Mouse (Mus musculus): ENCODE results near the gene Sun1. TPM values are rescaled to one million over a fixed set of nuclear protein-coding genes. Genes with fewer than 3 reads are reported as not detected.

The Sun1 gene
- polyA plus RNA-seq, 1 experiment from 2014 or later = 45.9 TPM

- Histone ChIP-seq H3K36me3 (replicated peaks; ENCODE audit: control insufficient read depth, insufficient read depth, low read depth, low read length) (no peaks in the 10 kb centered on the region; the same call in 1 of the 2 replicates), H3K27ac (replicated peaks; ENCODE audit: low read depth, low read length) (peak overlapping the region; percentile 78; the same call in 1 of the 2 replicates), H3K27me3 (ENCODE audit: control insufficient read depth, insufficient read depth, low read length) (no peaks in the 10 kb centered on the region), H3K9ac (replicated peaks; ENCODE audit: low read length) (peak overlapping the region; percentile 71), H3K9me3 (replicated peaks; ENCODE audit: control insufficient read depth, low read length) (no peaks in the 10 kb centered on the region), H3K4me1 (ENCODE audit: control insufficient read depth, insufficient read depth, low read length) (peaks cover 6% of the 10 kb centered on the region), H3K4me2 (ENCODE audit: low read depth, low read length) (peak overlapping the region; percentile 74), H3K4me3 (ENCODE audit: low read depth, low read length) (peak overlapping the region; percentile 78)
- no peak; the same call in 1 of the 2 replicates for ATAC-seq (replicated peaks; ENCODE audit: insufficient number of reproducible peaks, low FRiP score, low TSS enrichment, low read depth)
- no peak for DNase-seq (ENCODE audit: low spot score)
- WGBS = 13% methylated on average over 6 of the region's 6 CpGs
Measured at GRCm38 (mm10) chr5:139253301-139253741, 52.9 kb downstream of the Sun1 start.

- H3K36me3 ChIP-seq (replicated peaks; ENCODE audit: control insufficient read depth, insufficient read depth, low read depth, low read length) = no peaks in the 10 kb centered on the region
- no peak overlapping the region for H3K4me3 ChIP-seq (ENCODE audit: low read depth, low read length)
- no peak overlapping the region for H3K4me2 ChIP-seq (ENCODE audit: low read depth, low read length)
- H3K4me1 ChIP-seq (ENCODE audit: control insufficient read depth, insufficient read depth, low read length) = peaks cover 6% of the 10 kb centered on the region
- H3K9me3 ChIP-seq (replicated peaks; ENCODE audit: control insufficient read depth, low read length) = no peaks in the 10 kb centered on the region
- H3K27me3 ChIP-seq (ENCODE audit: control insufficient read depth, insufficient read depth, low read length) = no peaks in the 10 kb centered on the region
- ATAC-seq (replicated peaks; ENCODE audit: insufficient number of reproducible peaks, low FRiP score, low TSS enrichment, low read depth) (no peak), DNase-seq (ENCODE audit: low spot score) (no peak)
- WGBS = 89% methylated on average over 6 of the region's 6 CpGs
- no peak overlapping the region for H3K9ac ChIP-seq (replicated peaks; ENCODE audit: low read length)
- H3K27ac ChIP-seq (replicated peaks; ENCODE audit: low read depth, low read length) = no peak overlapping the region
Measured at GRCm38 (mm10) chr5:139254938-139255337, 54.5 kb downstream of the Sun1 start.

GRCm38 (mm10) chr5:139255777-139256176 lies 55.3 kb downstream of the Sun1 start:
- H3K9me3 ChIP-seq (replicated peaks; ENCODE audit: control insufficient read depth, low read length) = no peaks in the 10 kb centered on the region
- H3K4me1 ChIP-seq (ENCODE audit: control insufficient read depth, insufficient read depth, low read length) = peaks cover 6% of the 10 kb centered on the region
- H3K27me3 ChIP-seq (ENCODE audit: control insufficient read depth, insufficient read depth, low read length) = no peaks in the 10 kb centered on the region
- no peak for DNase-seq (ENCODE audit: low spot score)
- H3K4me3 ChIP-seq (ENCODE audit: low read depth, low read length) = no peak overlapping the region
- no peak overlapping the region for H3K27ac ChIP-seq (replicated peaks; ENCODE audit: low read depth, low read length)
- H3K36me3 ChIP-seq (replicated peaks; ENCODE audit: control insufficient read depth, insufficient read depth, low read depth, low read length) = no peaks in the 10 kb centered on the region
- 94% methylated on average over 6 of the region's 6 CpGs for WGBS
- H3K9ac ChIP-seq (replicated peaks; ENCODE audit: low read length) = no peak overlapping the region
- H3K4me2 ChIP-seq (ENCODE audit: low read depth, low read length) = no peak overlapping the region
- ATAC-seq (replicated peaks; ENCODE audit: insufficient number of reproducible peaks, low FRiP score, low TSS enrichment, low read depth) = no peak

DNA sequence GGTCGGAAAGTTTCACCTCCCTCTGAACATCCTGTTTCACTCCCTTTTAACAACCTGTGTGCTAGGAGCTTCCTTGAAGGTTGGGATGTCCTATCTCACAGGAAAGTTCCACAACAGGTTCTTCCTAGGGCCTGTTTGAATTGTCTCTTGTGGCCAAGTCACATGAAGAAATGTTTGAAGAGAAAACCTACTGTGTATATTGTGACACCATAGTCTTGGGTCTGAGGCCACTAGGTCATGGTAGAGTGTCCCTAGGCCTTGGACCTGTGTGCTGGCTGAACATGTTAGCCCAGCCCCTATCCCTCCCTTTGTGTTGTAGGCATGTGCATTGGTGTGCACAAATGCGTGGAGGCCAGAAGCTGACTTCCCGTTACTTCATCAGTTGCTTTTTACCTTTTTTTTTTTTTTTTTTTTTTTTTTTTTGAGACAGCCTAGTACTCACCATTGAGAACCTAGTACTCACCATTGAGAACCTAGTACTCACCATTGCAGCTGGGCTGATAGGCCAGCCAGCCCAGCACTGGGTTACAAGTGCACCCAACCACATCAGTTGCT lies 55.9 kb downstream of the Sun1 start:
- Histone ChIP-seq H3K4me3 (ENCODE audit: low read depth, low read length) (no peak overlapping the region), H3K27ac (replicated peaks; ENCODE audit: low read depth, low read length) (no peak overlapping the region), H3K4me1 (ENCODE audit: control insufficient read depth, insufficient read depth, low read length) (peaks cover 6% of the 10 kb centered on the region), H3K9ac (replicated peaks; ENCODE audit: low read length) (no peak overlapping the region), H3K27me3 (ENCODE audit: control insufficient read depth, insufficient read depth, low read length) (no peaks in the 10 kb centered on the region), H3K36me3 (replicated peaks; ENCODE audit: control insufficient read depth, insufficient read depth, low read depth, low read length) (no peaks in the 10 kb centered on the region), H3K9me3 (replicated peaks; ENCODE audit: control insufficient read depth, low read length) (no peaks in the 10 kb centered on the region), H3K4me2 (ENCODE audit: low read depth, low read length) (no peak overlapping the region)
- no peak for DNase-seq (ENCODE audit: low spot score)
- ATAC-seq (replicated peaks; ENCODE audit: insufficient number of reproducible peaks, low FRiP score, low TSS enrichment, low read depth) = no peak
- 89% methylated on average over 3 of the region's 3 CpGs for WGBS

DNA sequence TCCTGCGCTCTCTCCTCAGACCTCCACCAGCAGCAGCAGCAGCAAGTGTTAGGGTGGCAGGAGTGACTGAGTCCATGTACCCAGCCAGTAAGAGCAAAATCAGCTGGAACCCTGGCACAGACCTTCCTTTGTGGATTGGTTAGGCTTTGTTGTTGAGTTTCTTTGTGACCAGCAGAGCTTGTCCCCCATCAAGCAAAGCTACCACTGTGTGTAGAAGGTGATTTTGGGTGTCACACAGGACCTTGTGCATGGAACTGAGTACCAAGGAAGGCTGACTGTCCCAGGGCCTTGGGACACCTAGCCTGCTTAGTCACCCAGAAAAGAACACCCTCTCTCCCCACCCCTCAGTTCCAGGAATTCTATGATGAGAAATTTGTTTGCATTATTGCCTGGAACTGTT lies 56.8 kb downstream of the Sun1 start:
- 100% methylated on average over 1 of the region's 1 CpGs for WGBS

GRCm38 (mm10) chr5:139257818-139258217 lies 57.4 kb downstream of the Sun1 start:
- ATAC-seq (replicated peaks; ENCODE audit: insufficient number of reproducible peaks, low FRiP score, low TSS enrichment, low read depth) (no peak), DNase-seq (ENCODE audit: low spot score) (no peak)
- no peaks in the 10 kb centered on the region for H3K9me3 ChIP-seq (replicated peaks; ENCODE audit: control insufficient read depth, low read length)
- H3K27ac ChIP-seq (replicated peaks; ENCODE audit: low read depth, low read length) = no peak overlapping the region
- no peak overlapping the region for H3K4me2 ChIP-seq (ENCODE audit: low read depth, low read length)
- H3K4me1 ChIP-seq (ENCODE audit: control insufficient read depth, insufficient read depth, low read length) = peaks cover 6% of the 10 kb centered on the region
- H3K9ac ChIP-seq (replicated peaks; ENCODE audit: low read length) = no peak overlapping the region
- no peaks in the 10 kb centered on the region for H3K27me3 ChIP-seq (ENCODE audit: control insufficient read depth, insufficient read depth, low read length)
- no peak overlapping the region for H3K4me3 ChIP-seq (ENCODE audit: low read depth, low read length)
- 85% methylated on average over 4 of the region's 4 CpGs for WGBS
- peaks cover 2% of the 10 kb centered on the region for H3K36me3 ChIP-seq (replicated peaks; ENCODE audit: control insufficient read depth, insufficient read depth, low read depth, low read length)

More for the DNA sequence above, 56.8 kb downstream of the Sun1 start:
- no peak overlapping the region for H3K4me2 ChIP-seq (ENCODE audit: low read depth, low read length)
- no peaks in the 10 kb centered on the region for H3K9me3 ChIP-seq (replicated peaks; ENCODE audit: control insufficient read depth, low read length)
- DNase-seq (ENCODE audit: low spot score) (no peak), ATAC-seq (replicated peaks; ENCODE audit: insufficient number of reproducible peaks, low FRiP score, low TSS enrichment, low read depth) (no peak)
- H3K27me3 ChIP-seq (ENCODE audit: control insufficient read depth, insufficient read depth, low read length) = no peaks in the 10 kb centered on the region
- no peak overlapping the region for H3K9ac ChIP-seq (replicated peaks; ENCODE audit: low read length)
- no peak overlapping the region for H3K4me3 ChIP-seq (ENCODE audit: low read depth, low read length)
- H3K27ac ChIP-seq (replicated peaks; ENCODE audit: low read depth, low read length) = no peak overlapping the region
- H3K4me1 ChIP-seq (ENCODE audit: control insufficient read depth, insufficient read depth, low read length) = peaks cover 6% of the 10 kb centered on the region
- H3K36me3 ChIP-seq (replicated peaks; ENCODE audit: control insufficient read depth, insufficient read depth, low read depth, low read length) = no peaks in the 10 kb centered on the region

GRCm38 (mm10) chr5:139258371-139259035 lies 58.1 kb downstream of the Sun1 start:
- H3K4me2 ChIP-seq (ENCODE audit: low read depth, low read length) = no peak overlapping the region
- WGBS = 91% methylated on average over 8 of the region's 8 CpGs
- ATAC-seq (replicated peaks; ENCODE audit: insufficient number of reproducible peaks, low FRiP score, low TSS enrichment, low read depth) = no peak
- H3K9ac ChIP-seq (replicated peaks; ENCODE audit: low read length) = no peak overlapping the region
- no peaks in the 10 kb centered on the region for H3K9me3 ChIP-seq (replicated peaks; ENCODE audit: control insufficient read depth, low read length)
- no peak overlapping the region for H3K4me3 ChIP-seq (ENCODE audit: low read depth, low read length)
- H3K4me1 ChIP-seq (ENCODE audit: control insufficient read depth, insufficient read depth, low read length) = peaks cover 2% of the 10 kb centered on the region
- no peak overlapping the region for H3K27ac ChIP-seq (replicated peaks; ENCODE audit: low read depth, low read length)
- H3K36me3 ChIP-seq (replicated peaks; ENCODE audit: control insufficient read depth, insufficient read depth, low read depth, low read length) = peaks cover 2% of the 10 kb centered on the region
- DNase-seq (ENCODE audit: low spot score) = no peak
- no peaks in the 10 kb centered on the region for H3K27me3 ChIP-seq (ENCODE audit: control insufficient read depth, insufficient read depth, low read length)

DNA sequence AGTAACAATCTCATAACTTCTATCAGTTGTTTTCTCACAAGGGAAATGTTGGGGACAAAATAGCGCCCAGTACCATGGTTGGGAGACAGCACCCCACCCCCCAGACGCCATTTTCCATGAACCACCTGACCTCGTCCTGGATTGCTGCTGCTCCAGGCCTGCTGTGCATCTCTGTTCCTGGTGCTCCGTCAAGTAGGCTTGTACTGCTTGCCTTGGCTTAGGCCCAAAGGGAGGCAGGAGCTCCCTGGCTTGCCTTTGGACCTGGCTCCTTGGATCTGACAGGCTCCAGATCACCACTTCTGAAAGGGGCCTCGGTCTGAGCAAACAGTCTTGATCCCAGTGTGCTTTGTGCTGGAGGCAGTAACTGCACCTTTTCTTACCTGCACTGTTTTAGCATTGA lies 59.4 kb downstream of the Sun1 start:
- 88% methylated on average over 5 of the region's 5 CpGs for WGBS
- no peak overlapping the region for H3K4me3 ChIP-seq (ENCODE audit: low read depth, low read length)
- H3K4me1 ChIP-seq (ENCODE audit: control insufficient read depth, insufficient read depth, low read length) = no peaks in the 10 kb centered on the region
- DNase-seq (ENCODE audit: low spot score) (no peak), ATAC-seq (replicated peaks; ENCODE audit: insufficient number of reproducible peaks, low FRiP score, low TSS enrichment, low read depth) (no peak)
- H3K27ac ChIP-seq (replicated peaks; ENCODE audit: low read depth, low read length) = no peak overlapping the region
- no peaks in the 10 kb centered on the region for H3K9me3 ChIP-seq (replicated peaks; ENCODE audit: control insufficient read depth, low read length)
- H3K4me2 ChIP-seq (ENCODE audit: low read depth, low read length) = no peak overlapping the region
- no peaks in the 10 kb centered on the region for H3K27me3 ChIP-seq (ENCODE audit: control insufficient read depth, insufficient read depth, low read length)
- peaks cover 10% of the 10 kb centered on the region for H3K36me3 ChIP-seq (replicated peaks; ENCODE audit: control insufficient read depth, insufficient read depth, low read depth, low read length)
- H3K9ac ChIP-seq (replicated peaks; ENCODE audit: low read length) = no peak overlapping the region
